Mouse (Mus musculus) gastrocnemius, postnatal 10 days (tissue): ENCODE results near the gene Grik4. TPM values are rescaled to one million over a fixed set of nuclear protein-coding genes. Genes with fewer than 3 reads are reported as not detected.

Experiments
- DNase-seq: peaks from one replicate; pipeline ENCODE4 v3.0.0; 2021; ENCODE audit warnings: mixed read lengths
- total RNA-seq, 2 experiments: library from RNA; stranded (reverse); gene quantifications; 2 replicates each; pipeline ENCODE4 v1.2.3; 2021

Gene Grik4
- total RNA-seq, 2 experiments from 2014 or later = 0.52 to 0.56 TPM

GRCm38 (mm10) chr9:42859959-42860794, 84.1 kb downstream of the Grik4 start:
- DNase-seq = no peak

DNA sequence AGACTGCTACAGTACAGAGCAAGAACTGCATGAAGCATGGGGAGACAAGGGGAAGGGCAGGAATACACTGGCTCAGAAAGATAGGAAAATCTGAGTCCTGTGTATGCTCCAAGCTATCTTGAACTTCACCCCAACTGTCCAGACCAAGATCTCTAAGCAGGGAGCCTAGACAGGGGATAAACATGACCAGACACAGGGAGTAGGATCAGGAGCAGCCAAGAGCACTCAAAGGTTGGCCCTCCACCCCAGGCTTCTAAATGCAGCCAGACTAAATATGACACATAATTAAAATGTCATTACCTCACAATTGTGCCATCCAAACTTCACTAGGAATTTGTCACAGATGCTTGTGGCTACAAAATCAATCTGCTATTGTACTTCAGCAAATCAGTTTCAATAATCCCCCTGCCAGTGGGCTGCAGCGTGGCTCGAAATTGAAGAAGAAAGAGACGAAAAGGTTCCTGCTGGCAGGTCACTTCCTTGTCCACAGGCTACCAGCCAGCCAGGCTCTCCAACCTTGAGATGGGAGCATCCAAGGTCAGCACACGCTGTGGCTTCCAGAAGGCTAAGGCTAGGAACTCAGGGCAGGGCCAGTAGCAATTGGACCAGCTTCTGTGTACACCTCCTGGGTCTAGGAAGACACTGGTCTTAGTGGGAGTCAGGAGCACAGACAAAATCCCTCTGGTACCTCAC, 85.1 kb downstream of the Grik4 start:
- no peak for DNase-seq

- DNase-seq = no peak
Observed at GRCm38 (mm10) chr9:42858576-42858975, 85.7 kb downstream of the Grik4 start.

- no peak for DNase-seq
Observed at GRCm38 (mm10) chr9:42857756-42858155, 86.5 kb downstream of the Grik4 start.

- no peak for DNase-seq
Observed at GRCm38 (mm10) chr9:42853077-42853476, 91.2 kb downstream of the Grik4 start.

DNA sequence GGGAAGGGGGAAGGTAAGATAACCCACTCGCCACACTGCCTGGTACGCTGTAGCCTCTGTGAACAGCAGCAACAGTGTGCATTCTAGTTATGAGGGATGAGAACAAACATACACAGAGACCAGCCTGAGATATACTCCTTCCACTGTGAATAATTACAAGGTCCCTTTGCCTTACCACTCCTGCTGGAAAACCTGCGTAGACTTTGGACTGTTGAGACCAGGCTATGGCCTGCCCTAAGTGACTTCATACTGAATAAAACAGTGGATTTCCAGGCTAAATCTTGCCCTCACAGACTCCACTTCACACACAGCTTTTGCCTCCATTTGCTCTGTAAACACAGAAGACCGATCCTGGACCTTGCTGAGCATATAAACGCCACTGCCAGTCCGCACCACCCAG, 94.2 kb downstream of the Grik4 start:
- DNase-seq = no peak

DNA sequence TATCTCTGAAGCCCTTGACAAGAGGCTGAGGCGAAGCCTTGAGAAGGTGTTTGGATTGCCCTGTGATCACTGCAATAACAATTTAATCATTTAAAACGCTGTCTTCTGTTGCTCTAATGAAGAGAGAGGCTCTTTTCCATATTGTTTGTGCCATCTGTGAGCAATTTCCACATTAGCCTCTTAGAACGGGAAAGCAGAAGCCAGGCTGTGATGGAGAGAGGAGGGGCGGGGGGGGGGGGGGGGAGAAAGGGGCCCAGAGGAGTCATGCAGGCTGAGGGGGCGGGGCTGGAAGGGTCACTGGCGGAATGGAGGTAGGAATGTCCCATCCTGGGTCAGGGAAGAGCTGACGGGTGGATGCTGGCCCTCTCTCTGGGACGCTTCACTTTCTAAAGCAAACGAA, 96.2 kb downstream of the Grik4 start:
- no peak for DNase-seq

DNA sequence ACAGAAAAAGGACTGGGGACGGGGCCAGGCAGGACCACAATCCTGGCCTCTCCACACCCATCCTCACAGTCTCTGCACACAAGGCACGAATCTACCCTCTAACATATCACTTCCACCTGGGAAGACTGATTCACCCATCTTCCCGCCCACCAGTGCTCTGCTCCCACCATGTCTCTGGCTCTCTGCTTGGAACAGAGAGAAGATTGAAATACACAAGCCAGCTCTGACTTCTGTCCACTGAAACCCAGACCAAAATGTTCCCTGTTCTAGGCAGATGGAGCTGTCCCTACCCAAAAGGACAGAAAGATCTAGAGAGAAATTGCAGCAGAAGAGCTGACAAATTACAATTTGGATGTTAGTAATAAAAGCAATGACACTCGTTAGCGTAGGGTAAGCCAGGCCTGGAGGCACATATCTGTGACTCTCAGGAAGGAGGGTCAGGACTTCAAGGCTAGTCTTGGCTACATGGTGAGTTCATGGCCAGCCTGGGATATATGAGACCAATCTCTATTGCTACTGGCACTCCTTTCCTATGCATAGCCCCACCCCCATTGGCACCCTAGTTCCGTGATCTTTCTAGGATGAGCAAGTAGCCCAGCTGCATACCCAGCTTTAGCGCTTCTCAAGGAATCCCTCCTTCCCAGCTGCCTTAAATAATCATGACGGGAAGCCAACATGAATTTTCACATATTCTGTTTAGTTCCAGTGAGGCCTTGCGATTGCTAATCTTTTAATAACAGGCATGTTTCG, 97.4 kb downstream of the Grik4 start:
- DNase-seq = no peak

- DNase-seq = no peak
Observed at GRCm38 (mm10) chr9:42846139-42846538, 98.2 kb downstream of the Grik4 start.

DNA sequence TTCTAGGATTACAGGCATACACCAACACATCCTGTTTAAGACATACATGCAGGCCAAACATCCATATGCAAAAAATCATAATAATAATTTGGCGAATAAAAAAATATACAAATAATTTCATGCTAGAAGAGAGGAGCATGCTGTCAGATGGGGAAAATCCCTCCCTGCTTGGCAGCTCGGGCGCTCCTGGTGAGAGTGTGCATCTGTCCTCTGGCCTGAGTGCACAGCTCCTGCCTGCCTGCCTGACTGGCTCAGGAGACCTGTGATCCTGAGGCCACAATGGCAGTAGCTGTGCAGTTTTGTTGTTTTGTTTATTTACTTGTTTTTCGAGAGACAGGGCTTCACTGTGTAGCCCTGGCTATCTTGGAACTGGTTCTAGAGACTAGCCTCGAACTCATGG, 100.0 kb downstream of the Grik4 start:
- DNase-seq = no peak

DNA sequence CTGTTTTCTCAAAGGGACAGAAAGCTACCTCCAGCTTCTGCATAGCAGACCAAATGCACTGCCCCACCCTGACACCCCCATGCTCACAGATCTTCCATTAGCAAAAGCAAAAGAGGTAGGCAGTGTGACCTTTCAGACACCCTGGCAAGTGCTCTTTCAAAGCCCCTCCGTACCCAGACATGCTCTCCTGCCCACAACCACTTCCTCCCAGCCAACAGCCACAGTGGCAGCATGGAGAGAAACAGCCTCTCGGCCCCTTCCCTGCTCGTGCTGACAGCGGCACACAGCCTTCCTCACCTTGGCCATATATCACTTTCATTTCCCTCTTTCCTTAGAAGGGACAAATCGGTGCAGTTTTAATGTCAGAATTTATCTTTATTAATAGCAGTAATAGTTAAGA, 106.0 kb downstream of the Grik4 start:
- no peak for DNase-seq

GRCm38 (mm10) chr9:42837498-42837897, 106.8 kb downstream of the Grik4 start:
- DNase-seq = no peak

DNA sequence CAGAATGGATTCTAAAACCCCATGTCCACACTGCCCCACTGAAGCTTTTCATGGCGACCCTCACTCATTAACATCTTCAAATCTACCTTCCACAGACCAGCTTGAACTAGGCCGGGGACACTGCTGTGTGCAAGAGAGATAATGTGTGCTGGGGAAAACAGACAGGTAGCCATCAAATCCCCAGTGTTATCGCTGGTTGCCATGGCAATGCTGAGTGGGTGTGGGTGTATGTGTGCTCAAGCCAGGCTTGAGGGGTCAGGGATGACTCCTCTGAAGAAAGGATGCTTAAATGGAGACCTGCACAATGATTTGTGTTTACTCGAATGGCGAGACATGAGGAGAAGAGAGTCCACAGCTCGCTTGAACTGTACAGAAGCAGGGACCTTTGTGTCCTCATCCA, 112.7 kb downstream of the Grik4 start:
- no peak for DNase-seq

GRCm38 (mm10) chr9:42819247-42819646, 125.0 kb downstream of the Grik4 start:
- DNase-seq = peak; percentile 18

DNA sequence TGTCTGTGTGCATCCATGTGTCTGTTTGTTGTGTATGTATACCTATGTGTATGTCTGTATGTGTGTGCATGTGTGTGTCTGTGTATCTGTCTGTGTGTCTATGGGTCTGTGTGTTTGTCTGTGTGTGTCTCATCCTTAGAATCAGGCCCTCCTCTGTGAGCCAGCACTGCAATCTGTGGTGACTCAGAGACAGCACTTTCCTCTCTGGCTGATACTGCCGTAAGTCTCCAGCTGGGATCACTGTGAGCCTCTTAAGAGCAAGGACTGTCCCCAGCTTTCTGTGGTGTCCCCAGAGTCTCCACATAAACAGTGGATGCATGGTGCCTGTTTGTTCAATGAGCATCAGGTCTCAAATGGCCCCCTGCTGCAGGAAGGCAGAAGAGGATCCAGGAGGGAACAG, 127.5 kb downstream of the Grik4 start:
- no peak for DNase-seq

DNA sequence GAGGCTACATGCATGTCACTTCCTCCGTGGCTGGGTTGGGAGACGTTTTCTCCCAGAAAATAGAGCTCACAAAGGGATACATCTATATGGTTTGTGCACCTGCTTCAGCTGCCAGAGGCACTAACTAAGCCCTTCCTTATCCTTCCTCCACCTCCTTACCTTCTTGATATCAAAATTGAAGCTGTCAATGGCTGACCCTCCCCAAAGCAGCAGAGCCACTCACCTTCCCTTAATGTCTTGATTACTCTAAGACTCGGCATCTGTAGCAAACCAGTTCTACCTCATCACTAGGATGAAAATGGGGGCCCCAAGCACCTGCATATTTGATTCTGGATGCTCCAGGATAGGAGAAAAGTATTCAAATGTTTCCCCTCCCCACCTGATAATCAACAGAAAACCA, 135.1 kb downstream of the Grik4 start:
- no peak for DNase-seq

- no peak for DNase-seq
Observed at GRCm38 (mm10) chr9:42808394-42808793, 135.9 kb downstream of the Grik4 start.

- DNase-seq = peak; percentile 11
Observed at GRCm38 (mm10) chr9:42803061-42803491, 141.2 kb downstream of the Grik4 start.

DNA sequence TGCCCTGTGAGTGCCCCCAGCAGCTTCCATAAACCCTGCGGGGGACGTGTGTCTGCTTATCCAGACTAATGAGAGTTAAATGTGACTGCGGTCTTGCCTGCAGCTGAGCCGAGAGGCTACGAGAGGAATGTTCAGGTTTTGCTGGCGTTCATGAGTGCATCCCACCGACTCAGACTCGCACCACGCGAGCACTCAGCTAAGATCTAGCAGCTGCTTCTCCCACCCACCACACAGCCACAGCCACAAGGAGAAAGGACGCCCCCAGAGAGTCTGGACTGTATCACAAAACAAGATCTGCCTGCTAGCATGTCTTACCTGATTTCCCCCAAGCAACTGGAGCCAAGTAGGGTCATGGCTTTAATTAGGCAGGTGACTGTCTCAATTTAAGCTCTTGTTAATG, 142.4 kb downstream of the Grik4 start:
- DNase-seq = no peak

DNA sequence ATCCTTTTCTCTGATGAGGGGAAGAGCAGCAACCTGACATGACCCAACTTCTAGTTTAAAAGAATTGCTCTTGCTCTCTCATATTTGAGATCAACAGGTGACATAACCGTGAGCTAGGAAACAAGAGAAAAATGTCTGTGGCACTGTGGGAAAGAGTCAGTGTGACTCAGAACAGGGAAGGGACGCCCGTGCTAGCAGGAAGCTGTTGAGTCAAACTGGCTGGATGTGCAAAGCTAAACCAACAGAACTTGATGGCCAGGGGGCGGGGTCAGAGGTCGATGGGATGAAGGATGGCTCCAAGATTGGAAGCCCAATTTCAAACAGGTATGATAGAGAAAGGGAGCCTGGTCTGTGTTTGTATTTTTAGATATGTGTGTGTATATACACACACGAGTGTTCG, 144.2 kb downstream of the Grik4 start:
- DNase-seq = no peak

- DNase-seq = no peak
Observed at GRCm38 (mm10) chr9:42799694-42800093, 144.6 kb downstream of the Grik4 start.

DNA sequence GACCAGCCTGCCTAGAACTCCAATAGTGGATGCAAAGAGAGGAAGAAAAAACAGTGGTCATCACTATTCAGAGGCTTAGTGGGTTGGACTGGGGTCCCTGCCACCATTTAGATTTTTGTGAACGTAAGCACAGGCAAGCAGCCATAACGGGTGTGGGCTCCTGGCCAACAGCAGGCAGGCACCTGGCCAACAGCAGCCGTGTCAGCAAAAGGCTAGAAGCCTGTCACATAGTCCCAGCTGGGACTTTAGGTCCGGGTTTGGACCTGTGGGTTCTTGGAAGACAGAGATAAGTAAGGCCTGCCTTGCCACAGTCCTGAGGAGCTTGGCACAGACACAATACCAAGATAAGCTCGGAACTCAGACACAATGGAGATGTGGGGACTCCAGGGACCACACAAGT, 145.1 kb downstream of the Grik4 start:
- DNase-seq = peak; percentile 35

DNA sequence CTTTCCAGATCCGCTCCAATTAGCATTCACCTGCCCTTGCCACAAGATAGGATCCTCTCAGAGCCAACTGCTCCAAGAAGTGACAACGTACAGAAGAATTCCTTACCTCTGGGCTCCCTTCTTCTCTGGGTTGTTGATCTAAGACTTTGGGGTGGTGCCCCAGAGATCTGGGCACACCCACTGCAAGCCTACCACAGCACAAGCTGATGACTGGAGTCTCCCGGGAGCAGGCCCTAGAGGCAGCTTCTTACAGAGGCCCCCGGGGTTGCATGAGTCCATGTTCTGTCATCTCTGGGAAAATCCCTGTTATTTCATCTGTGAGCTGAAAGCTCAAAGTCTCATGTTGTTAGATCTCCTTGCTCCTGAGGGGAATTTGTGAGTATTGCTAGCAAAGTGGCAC, 146.0 kb downstream of the Grik4 start:
- no peak for DNase-seq
